Mouse (Mus musculus) forebrain, embryonic 16.5 days (tissue): ENCODE results near the gene Parvb. TPM values are rescaled to one million over a fixed set of nuclear protein-coding genes. Genes with fewer than 3 reads are reported as not detected.

Source experiments
- ATAC-seq: fragments of 200-750 bp; cut with Nextera tagmentation; 2 replicates; pipeline ENCODE4 v1.8.0; 2017; ENCODE audit warnings: mild to moderate bottlenecking, moderate library complexity
- H3K27ac ChIP-seq: fragments of 300-500 bp; sonication (generic); 2 replicates; pipeline ENCODE4 v1.5.1; 2014; ENCODE audit warnings: low read length, control low read depth
- H3K27me3 ChIP-seq: fragments of 300-500 bp; sonication (generic); replicated peaks from 2 replicates; pipeline ENCODE4 v1.6.1; 2014; ENCODE audit warnings: low read length; ENCODE audit not compliant: control insufficient read depth, insufficient read depth
- H3K36me3 ChIP-seq: fragments of 300-500 bp; sonication (generic); 2 replicates; pipeline ENCODE4 v1.6.1; 2014; ENCODE audit not compliant: control insufficient read depth, insufficient read depth
- H3K4me1 ChIP-seq: fragments of 300-500 bp; sonication (generic); replicated peaks from 2 replicates; pipeline ENCODE4 v1.6.1; 2014; ENCODE audit warnings: low read length; ENCODE audit not compliant: control insufficient read depth, insufficient read depth
- H3K4me2 ChIP-seq: fragments of 300-500 bp; sonication (generic); 2 replicates; pipeline ENCODE4 v1.6.1; 2014; ENCODE audit warnings: mild to moderate bottlenecking, low read length, control low read depth
- H3K4me3 ChIP-seq: fragments of 300-500 bp; sonication (generic); replicated peaks from 2 replicates; pipeline ENCODE4 v1.5.1; 2014; ENCODE audit warnings: mild to moderate bottlenecking, low read length, control low read depth
- H3K9ac ChIP-seq: fragments of 300-500 bp; sonication (generic); replicated peaks from 2 replicates; pipeline ENCODE4 v1.6.1; 2014; ENCODE audit warnings: low read depth, low read length, control low read depth
- H3K9me3 ChIP-seq: fragments of 300-500 bp; sonication (generic); 2 replicates; pipeline ENCODE4 v1.6.1; 2016; ENCODE audit warnings: low read length; ENCODE audit not compliant: control insufficient read depth
- WGBS: fragments of 180-500 bp; shearing (Covaris S2); extraction: QIAGEN DNeasy Blood & Tissue Kit; methylation state at CpG from one replicate; pipeline ENCODE4 v1.1.7; 2014; 5-methylcytosine and 5-hydroxymethylcytosine counted together
- polyA plus RNA-seq: library from polyadenylated mRNA; unstranded; fragments of >200 nt; fragmentation: Nextera tagmentation; extraction: Ambion mirVana; gene quantifications from 2 replicates; pipeline ENCODE4 v1.2.1, GENCODE M21; 2015

The Parvb gene
- polyA plus RNA-seq, 1 experiment from 2014 or later: 2.8 TPM

- H3K27ac ChIP-seq: peak overlapping the region; percentile 17
- peak overlapping the region; percentile 39 for H3K9ac ChIP-seq
- H3K4me1 ChIP-seq: peaks cover 12% of the 10 kb centered on the region
- ATAC-seq: peak; percentile 79
- H3K4me3 ChIP-seq: peak overlapping the region; percentile 18
- H3K4me2 ChIP-seq: peak overlapping the region; percentile 40
- 15% methylated on average over 22 of the region's 22 CpGs for WGBS
- H3K36me3 ChIP-seq: no peaks in the 10 kb centered on the region
- H3K27me3 ChIP-seq: no peaks in the 10 kb centered on the region; the same call in 1 of the 2 replicates
- H3K9me3 ChIP-seq: no peaks in the 10 kb centered on the region
Measured at GRCm38 (mm10) chr15:84260123-84260822, 28.4 kb downstream of the Parvb start.

DNA sequence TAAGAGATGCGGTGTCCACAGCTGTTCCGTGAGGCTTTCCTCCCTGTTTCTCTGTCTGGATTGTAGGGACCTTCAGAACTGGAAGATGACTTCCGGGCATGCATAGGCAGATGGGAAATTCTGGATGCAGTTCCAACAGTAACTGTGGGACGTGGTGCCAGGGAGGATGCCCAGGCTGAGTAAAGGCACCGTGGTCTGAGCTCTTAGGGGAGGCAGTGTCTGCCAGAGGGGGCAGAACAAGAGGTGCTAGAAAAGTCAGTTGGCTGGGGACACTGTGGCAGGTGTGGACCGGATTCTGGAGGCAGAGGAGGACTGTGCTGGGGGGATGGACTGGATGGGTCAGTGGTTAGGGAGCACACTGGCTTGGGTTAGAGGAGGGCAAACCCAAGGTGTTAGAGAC lies 30.8 kb downstream of the Parvb start:
- WGBS: 75% methylated on average over 6 of the region's 6 CpGs

DNA sequence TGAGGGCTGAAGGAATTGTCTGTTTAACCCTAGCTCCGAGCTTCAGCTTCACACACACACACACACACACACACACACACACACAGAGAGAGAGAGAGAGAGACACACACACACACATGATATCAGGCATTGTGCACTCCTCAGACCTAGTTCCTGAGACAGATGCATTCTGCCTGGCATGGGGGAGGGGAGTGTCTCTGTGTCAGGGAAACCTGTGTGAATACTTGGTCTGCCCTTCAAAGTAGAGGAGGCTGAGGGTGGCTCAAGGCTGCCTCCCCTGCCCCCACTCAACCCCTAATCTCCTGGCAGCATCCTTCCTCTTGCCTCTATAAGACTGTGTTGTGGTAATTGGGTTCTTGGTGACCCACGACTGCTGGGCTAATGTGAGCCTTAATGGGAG lies 31.7 kb downstream of the Parvb start:
- Histone ChIP-seq H3K27ac (no peak overlapping the region), H3K4me2 (no peak overlapping the region), H3K9me3 (no peaks in the 10 kb centered on the region), H3K4me3 (no peak overlapping the region), H3K4me1 (peaks cover 9% of the 10 kb centered on the region), H3K27me3 (no peaks in the 10 kb centered on the region), H3K9ac (no peak overlapping the region), H3K36me3 (no peaks in the 10 kb centered on the region)
- no peak for ATAC-seq
- WGBS: 42% methylated on average over 2 of the region's 2 CpGs

More for the DNA sequence above, 30.8 kb downstream of the Parvb start:
- no peak overlapping the region for H3K9ac ChIP-seq
- ATAC-seq: no peak
- H3K9me3 ChIP-seq: no peaks in the 10 kb centered on the region
- no peak overlapping the region for H3K27ac ChIP-seq
- H3K27me3 ChIP-seq: no peaks in the 10 kb centered on the region
- no peak overlapping the region for H3K4me2 ChIP-seq
- H3K4me1 ChIP-seq: peaks cover 9% of the 10 kb centered on the region
- no peak overlapping the region for H3K4me3 ChIP-seq
- H3K36me3 ChIP-seq: no peaks in the 10 kb centered on the region

- 67% methylated on average over 11 of the region's 11 CpGs for WGBS
- H3K27ac ChIP-seq: no peak overlapping the region; the same call in 1 of the 2 replicates
- no peaks in the 10 kb centered on the region for H3K36me3 ChIP-seq
- H3K9ac ChIP-seq: no peak overlapping the region
- H3K9me3 ChIP-seq: no peaks in the 10 kb centered on the region
- H3K4me1 ChIP-seq: peaks cover 9% of the 10 kb centered on the region
- no peak overlapping the region for H3K4me2 ChIP-seq
- H3K27me3 ChIP-seq: no peaks in the 10 kb centered on the region
- H3K4me3 ChIP-seq: no peak overlapping the region
- ATAC-seq: no peak
Measured at GRCm38 (mm10) chr15:84265141-84265540, 33.3 kb downstream of the Parvb start.

DNA sequence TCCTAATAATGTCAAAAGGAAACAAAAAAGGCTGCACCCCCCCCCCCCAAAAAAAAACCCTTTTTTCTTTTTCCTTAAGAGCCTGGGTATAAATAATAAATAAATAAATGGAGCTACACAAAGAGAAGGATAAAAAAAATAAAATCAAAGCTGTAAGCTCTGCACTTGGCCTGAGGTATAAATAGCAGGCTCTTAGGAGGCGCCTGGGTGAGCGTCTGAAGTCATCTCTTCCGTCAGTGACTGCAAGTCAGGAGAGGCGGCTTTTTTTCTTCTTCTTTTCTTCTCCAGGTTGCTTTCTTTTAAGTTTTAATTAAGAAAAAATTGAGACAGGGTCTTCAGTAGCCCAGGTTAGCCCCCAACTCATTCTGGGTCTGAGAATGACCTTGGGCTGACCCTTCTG lies 34.4 kb downstream of the Parvb start:
- Histone ChIP-seq H3K9ac (no peak overlapping the region), H3K4me2 (no peak overlapping the region), H3K27ac (no peak overlapping the region), H3K9me3 (no peaks in the 10 kb centered on the region), H3K36me3 (no peaks in the 10 kb centered on the region), H3K4me3 (no peak overlapping the region), H3K27me3 (no peaks in the 10 kb centered on the region), H3K4me1 (0 out of 2 replicates have a peak, but pooled peaks cover 3% of the 10 kb centered on the region)
- WGBS: 63% methylated on average over 4 of the region's 4 CpGs
- ATAC-seq: no peak

DNA sequence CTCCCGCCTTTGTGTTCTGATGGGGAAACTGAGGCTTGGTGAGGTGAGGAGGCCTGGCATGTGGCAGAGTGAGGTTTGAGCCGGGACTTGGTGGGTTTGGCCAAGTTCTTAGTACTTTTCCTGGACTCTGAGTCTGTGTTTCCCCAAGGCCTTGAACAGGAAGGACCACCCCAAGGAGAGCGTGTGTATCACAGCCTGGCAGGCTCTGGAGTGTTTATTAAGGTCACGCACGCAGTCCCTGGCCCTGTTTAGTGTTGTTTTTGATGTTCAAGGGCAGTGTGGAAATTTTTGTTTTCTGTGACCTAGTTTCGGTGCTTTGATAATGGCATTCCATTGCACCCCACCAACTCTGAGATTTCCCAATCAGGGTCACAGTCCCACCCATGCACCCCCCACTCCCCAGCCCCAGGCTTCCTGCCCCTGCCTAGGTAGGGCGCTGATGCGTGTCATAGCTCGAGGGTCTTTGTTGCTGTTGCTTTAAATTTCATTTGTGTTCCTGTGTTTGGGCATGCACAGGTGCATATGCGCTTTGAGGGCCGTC lies 35.9 kb downstream of the Parvb start:
- H3K9me3 ChIP-seq: no peaks in the 10 kb centered on the region
- 0 out of 2 replicates have a peak, but pooled peaks cover 3% of the 10 kb centered on the region for H3K4me1 ChIP-seq
- no peak overlapping the region for H3K4me2 ChIP-seq
- WGBS: 92% methylated on average over 11 of the region's 11 CpGs
- H3K9ac ChIP-seq: no peak overlapping the region
- H3K4me3 ChIP-seq: no peak overlapping the region
- H3K27ac ChIP-seq: no peak overlapping the region
- no peak for ATAC-seq
- no peaks in the 10 kb centered on the region for H3K27me3 ChIP-seq
- H3K36me3 ChIP-seq: no peaks in the 10 kb centered on the region

DNA sequence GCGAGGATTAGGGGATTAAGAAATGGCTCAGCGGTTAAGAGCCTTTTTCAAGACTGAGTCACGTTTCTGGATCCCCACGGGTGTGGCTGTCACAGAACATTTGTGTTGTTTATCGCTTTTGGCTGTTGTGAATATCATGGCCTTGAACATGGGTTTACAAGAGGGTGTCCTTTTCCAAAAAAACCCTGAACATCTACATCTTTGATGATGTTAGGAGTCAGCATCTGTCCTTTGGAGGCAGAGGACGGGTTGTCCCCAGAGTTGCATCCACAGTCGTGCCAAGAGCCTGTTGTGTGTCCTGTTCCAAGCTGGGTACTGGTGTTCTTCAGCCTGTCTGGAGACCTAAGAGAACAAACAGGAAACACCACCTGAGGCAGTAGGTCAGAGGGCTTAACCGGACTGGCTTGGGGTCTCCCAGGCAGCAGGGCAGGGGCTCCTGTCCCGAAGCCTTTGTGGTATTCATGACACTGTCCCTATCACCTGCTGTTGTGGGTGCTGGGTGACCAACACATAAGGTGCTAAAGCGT lies 37.3 kb downstream of the Parvb start:
- WGBS: 72% methylated on average over 10 of the region's 10 CpGs
- no peak overlapping the region for H3K4me3 ChIP-seq
- no peaks in the 10 kb centered on the region for H3K27me3 ChIP-seq
- no peak overlapping the region for H3K9ac ChIP-seq
- peaks cover 3% of the 10 kb centered on the region; the same call in 1 of the 2 replicates for H3K9me3 ChIP-seq
- H3K36me3 ChIP-seq: no peaks in the 10 kb centered on the region
- 0 out of 2 replicates have a peak, but pooled peaks cover 3% of the 10 kb centered on the region for H3K4me1 ChIP-seq
- ATAC-seq: no peak
- no peak overlapping the region for H3K4me2 ChIP-seq
- no peak overlapping the region for H3K27ac ChIP-seq

DNA sequence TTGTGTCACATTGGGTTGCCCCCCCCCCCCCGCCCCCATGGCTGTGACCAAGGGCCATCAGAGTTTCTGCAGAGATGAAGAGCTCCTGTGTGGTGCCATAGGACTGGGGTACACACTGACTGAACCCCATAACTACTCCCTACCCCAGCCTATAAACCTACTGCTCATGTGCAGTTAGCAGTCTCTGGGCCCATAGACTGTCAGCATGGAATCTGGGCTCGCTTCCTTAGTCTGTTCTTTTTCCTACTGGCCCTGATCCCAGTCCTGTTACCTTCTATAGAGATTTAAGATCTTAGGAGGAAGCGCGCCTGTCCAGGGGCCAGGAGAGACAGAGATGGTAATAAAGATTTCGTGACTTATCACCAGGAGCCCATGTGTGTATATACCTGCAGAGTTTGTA lies 38.2 kb downstream of the Parvb start:
- Histone ChIP-seq H3K27ac (no peak overlapping the region), H3K4me1 (0 out of 2 replicates have a peak, but pooled peaks cover 3% of the 10 kb centered on the region), H3K27me3 (no peaks in the 10 kb centered on the region), H3K36me3 (no peaks in the 10 kb centered on the region), H3K9me3 (peaks cover 4% of the 10 kb centered on the region; the same call in 1 of the 2 replicates), H3K4me2 (no peak overlapping the region), H3K9ac (no peak overlapping the region), H3K4me3 (no peak overlapping the region)
- WGBS: 79% methylated on average over 5 of the region's 5 CpGs
- no peak for ATAC-seq

- Histone ChIP-seq H3K4me2 (no peak overlapping the region), H3K27me3 (no peaks in the 10 kb centered on the region), H3K4me1 (0 out of 2 replicates have a peak, but pooled peaks cover 2% of the 10 kb centered on the region), H3K9ac (no peak overlapping the region), H3K36me3 (no peaks in the 10 kb centered on the region), H3K27ac (no peak overlapping the region), H3K4me3 (no peak overlapping the region), H3K9me3 (peaks cover 4% of the 10 kb centered on the region; the same call in 1 of the 2 replicates)
- WGBS: 85% methylated on average over 6 of the region's 6 CpGs
- ATAC-seq: no peak
Measured at GRCm38 (mm10) chr15:84270463-84270862, 38.6 kb downstream of the Parvb start.
